Mouse (Mus musculus) granulocyte monocyte progenitor cell, adult 5-6 weeks (primary cell): ENCODE measurements around the gene Uncx. TPM values are rescaled to one million over a fixed set of nuclear protein-coding genes. Genes with fewer than 3 reads are reported as not detected.

ENCODE experiments used
- ATAC-seq: replicated peaks from 2 replicates; pipeline ENCODE4 v1.8.0; 2016; ENCODE audit warnings: mild to moderate bottlenecking, moderate TSS enrichment, inconsistent platforms; ENCODE audit not compliant: poor library complexity, severe bottlenecking
- total RNA-seq, 2 experiments: library from RNA; stranded (forward) in 1 of 2; stranded (reverse) in 1 of 2; fragments of 200-712, 200-1000 nt in 1 of 2; fragments of >200 nt in 1 of 2; fragmentation: Nextera tagmentation in 1 of 2; gene quantifications; 2 replicates each; pipeline ENCODE4 v1.2.3; 2014 to 2017

Uncx gene
- not detected in 2 replicates for total RNA-seq (2014; fragmentation: Nextera tagmentation)
- total RNA-seq (2017), result not detected in 2 replicates

- no peak for ATAC-seq
Measured at GRCm38 (mm10) chr5:139543214-139543613, at the start of gene Uncx. Gene Uncx (plus strand): TSS chr5:139543494.

GRCm38 (mm10) chr5:139493690-139494089, 49.6 kb upstream of the Uncx start:
- no peak for ATAC-seq

- no peak for ATAC-seq
Measured at GRCm38 (mm10) chr5:139495019-139495669, 48.1 kb upstream of the Uncx start.

- ATAC-seq, result no peak
Measured at GRCm38 (mm10) chr5:139496939-139497338, 46.4 kb upstream of the Uncx start.

GRCm38 (mm10) chr5:139498791-139499190, 44.5 kb upstream of the Uncx start:
- no peak for ATAC-seq

- ATAC-seq, result no peak
Measured at GRCm38 (mm10) chr5:139502281-139502680, 41.0 kb upstream of the Uncx start.

- ATAC-seq, result peak; percentile 97
Measured at GRCm38 (mm10) chr5:139505073-139505606, 38.2 kb upstream of the Uncx start.

- no peak for ATAC-seq
Measured at GRCm38 (mm10) chr5:139506207-139506606, 37.1 kb upstream of the Uncx start.

GRCm38 (mm10) chr5:139510682-139511366, 32.5 kb upstream of the Uncx start:
- no peak for ATAC-seq

GRCm38 (mm10) chr5:139512201-139512600, 31.1 kb upstream of the Uncx start:
- no peak for ATAC-seq

GRCm38 (mm10) chr5:139516281-139516680, 27.0 kb upstream of the Uncx start:
- ATAC-seq, result no peak

GRCm38 (mm10) chr5:139520069-139520834, 23.0 kb upstream of the Uncx start:
- no peak for ATAC-seq

GRCm38 (mm10) chr5:139521987-139522386, 21.3 kb upstream of the Uncx start:
- ATAC-seq, result no peak

- no peak for ATAC-seq
Measured at GRCm38 (mm10) chr5:139528851-139529250, 14.4 kb upstream of the Uncx start.

- 0 out of 2 replicates have a peak, but pooled peaks have one; percentile 12 for ATAC-seq
Measured at GRCm38 (mm10) chr5:139535386-139535919, 7.8 kb upstream of the Uncx start.

- ATAC-seq, result peak; percentile 78
Measured at GRCm38 (mm10) chr5:139536211-139536910, 6.9 kb upstream of the Uncx start.

GRCm38 (mm10) chr5:139536911-139537738, 6.2 kb upstream of the Uncx start:
- ATAC-seq, result no peak

- no peak for ATAC-seq
Measured at GRCm38 (mm10) chr5:139537739-139538135, 5.6 kb upstream of the Uncx start.
